Mouse (Mus musculus): ENCODE data around the gene Zfp704.

DNA sequence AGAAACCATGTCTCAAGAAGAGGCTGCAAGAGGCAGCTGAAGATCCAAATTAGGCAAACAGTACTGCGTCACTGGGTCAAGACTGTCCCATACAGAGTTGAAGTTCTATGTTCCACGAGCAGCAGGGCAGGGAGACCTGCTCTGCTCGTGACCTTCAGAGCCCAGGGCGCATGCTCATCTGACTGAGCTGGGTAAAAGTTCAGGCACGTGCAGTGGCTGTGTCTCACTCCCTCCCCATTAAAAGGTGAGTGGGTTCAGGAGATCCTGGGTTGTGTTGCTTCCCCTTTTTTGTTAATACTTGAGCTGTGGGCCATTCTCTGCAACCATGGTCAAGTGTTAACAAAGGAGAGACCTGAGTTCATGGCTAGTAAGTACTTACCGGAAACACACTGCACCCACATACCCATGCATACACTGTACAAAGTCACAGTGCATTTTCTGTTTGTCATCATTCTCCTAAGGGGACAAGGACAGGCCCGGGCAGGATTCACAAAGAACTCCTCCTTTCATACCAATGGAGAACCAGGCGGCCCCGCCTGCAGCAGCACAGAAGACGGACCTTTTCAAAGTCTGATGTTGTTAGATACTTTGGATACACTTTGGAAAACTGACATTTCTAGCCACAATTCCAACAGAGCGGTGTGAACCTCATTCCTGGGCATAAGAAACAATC is 10.0 kb downstream of the Zfp704 start:
- TF ChIP-seq CTCF (IDR thresholded peaks at IDR 0.05 in 2 of 3, conservative IDR thresholded peaks at IDR 0.05 in 1 of 3; ENCODE audit: control insufficient read depth in 1 of 3, insufficient read depth in 1 of 3, low read depth in 2 of 3, low read length in 3 of 3, poor library complexity in 1 of 3, severe bottlenecking in 1 of 3) (no peak), CHD2 (IDR thresholded peaks at IDR 0.05; ENCODE audit: low read length) (no peak), EP300 (IDR thresholded peaks at IDR 0.05; ENCODE audit: low read depth in 1 of 2, low read length in 2 of 2) (no peak), MEF2A (IDR thresholded peaks at IDR 0.05; ENCODE audit: extremely low read depth, insufficient replicate concordance, low read depth, low read length, poor library complexity, severe bottlenecking) (no peak), MAX (IDR thresholded peaks at IDR 0.05; ENCODE audit: low read length) (no peak), USF2 (IDR thresholded peaks at IDR 0.05; ENCODE audit: borderline replicate concordance in 1 of 2, insufficient read depth in 1 of 2, low read depth in 1 of 2, low read length in 2 of 2) (no peak), ZKSCAN1 (IDR thresholded peaks at IDR 0.05; ENCODE audit: low read depth, low read length) (no peak)

All from MEL (cell line).